Mouse (Mus musculus) midbrain, embryonic 11.5 days (tissue): ENCODE data around the gene Xpo4. TPM values are rescaled to one million over a fixed set of nuclear protein-coding genes. Genes with fewer than 3 reads are reported as not detected.

Experiments
- ATAC-seq: fragments of 200-750 bp; cut with Nextera tagmentation; 2 replicates; pipeline ENCODE4 v1.8.0; 2017; ENCODE audit warnings: moderate TSS enrichment, moderate library complexity; ENCODE audit not compliant: low FRiP score
- DNase-seq: peaks from one replicate; pipeline ENCODE4 v3.0.0; 2015; ENCODE audit warnings: low spot score; ENCODE audit errors: missing footprints
- H3K27ac ChIP-seq: fragments of 300-500 bp; sonication (generic); 2 replicates; pipeline ENCODE4 v1.5.1; 2014; ENCODE audit warnings: low read depth, low read length
- H3K27me3 ChIP-seq: fragments of 300-500 bp; sonication (generic); 2 replicates; pipeline ENCODE4 v1.6.1; 2014; ENCODE audit warnings: mild to moderate bottlenecking, low read length, moderate library complexity, mixed read lengths; ENCODE audit not compliant: control insufficient read depth, insufficient read depth
- H3K36me3 ChIP-seq: fragments of 300-500 bp; sonication (generic); 2 replicates; pipeline ENCODE4 v1.6.1; 2014; ENCODE audit warnings: mild to moderate bottlenecking, low read length, moderate library complexity, mixed read lengths; ENCODE audit not compliant: control insufficient read depth, insufficient read depth
- H3K4me1 ChIP-seq: fragments of 300-500 bp; sonication (generic); 2 replicates; pipeline ENCODE4 v1.6.1; 2014; ENCODE audit warnings: low read length; ENCODE audit not compliant: control insufficient read depth, insufficient read depth
- H3K4me2 ChIP-seq: fragments of 300-500 bp; sonication (generic); 2 replicates; pipeline ENCODE4 v1.6.1; 2014; ENCODE audit warnings: mild to moderate bottlenecking, moderate library complexity
- H3K4me3 ChIP-seq: fragments of 300-500 bp; sonication (generic); 2 replicates; pipeline ENCODE4 v1.5.1; 2014; ENCODE audit warnings: low read depth, low read length
- H3K9ac ChIP-seq: fragments of 300-500 bp; sonication (generic); 2 replicates; pipeline ENCODE4 v1.6.1; 2014; ENCODE audit warnings: low read length
- H3K9me3 ChIP-seq: fragments of 300-500 bp; sonication (generic); 2 replicates; pipeline ENCODE4 v1.6.1; 2016; ENCODE audit warnings: low read length; ENCODE audit not compliant: control insufficient read depth
- WGBS: fragments of 180-500 bp; shearing (Covaris S2); extraction: QIAGEN DNeasy Blood & Tissue Kit; methylation state at CpG from one replicate; pipeline ENCODE4 v1.1.7; 2014; 5-methylcytosine and 5-hydroxymethylcytosine counted together
- polyA plus RNA-seq: library from polyadenylated mRNA; unstranded; fragments of >200 nt; fragmentation: Nextera tagmentation; extraction: Ambion mirVana; gene quantifications from 2 replicates; pipeline ENCODE4 v1.2.1, GENCODE M21; 2014

The Xpo4 gene
- polyA plus RNA-seq, 1 experiment from 2014 or later = 32.6 TPM

GRCm38 (mm10) chr14:57629595-57629994 lies 35.6 kb downstream of the Xpo4 start:
- no peak overlapping the region for H3K9ac ChIP-seq
- H3K4me3 ChIP-seq = no peak overlapping the region
- DNase-seq (peak; percentile 54), ATAC-seq (no peak)
- H3K4me2 ChIP-seq = no peak overlapping the region
- no peaks in the 10 kb centered on the region for H3K27me3 ChIP-seq
- H3K9me3 ChIP-seq = no peaks in the 10 kb centered on the region
- H3K27ac ChIP-seq = no peak overlapping the region
- 87% methylated on average over 4 of the region's 4 CpGs for WGBS
- peaks cover 4% of the 10 kb centered on the region for H3K36me3 ChIP-seq
- H3K4me1 ChIP-seq = peaks cover 2% of the 10 kb centered on the region; the same call in 1 of the 2 replicates

DNA sequence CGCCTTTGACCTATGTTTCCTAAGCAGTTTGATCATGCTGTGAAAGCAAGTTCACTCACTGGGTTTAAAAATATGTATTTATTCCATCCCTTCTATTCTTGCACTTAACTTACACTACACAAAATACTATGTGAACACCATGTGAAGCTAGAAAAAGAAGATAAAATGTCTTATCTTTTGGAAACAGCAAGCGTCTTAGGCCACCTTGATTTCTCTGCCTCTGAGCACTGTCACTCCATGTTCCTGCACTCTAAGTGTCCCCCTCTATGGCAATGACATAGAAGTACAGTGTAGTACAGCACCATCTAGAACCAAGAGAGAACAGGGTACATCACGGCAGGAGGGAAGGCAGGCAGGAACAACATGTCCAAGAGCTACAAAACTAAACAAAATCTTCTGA lies 42.3 kb downstream of the Xpo4 start:
- H3K4me2 ChIP-seq = no peak overlapping the region
- ATAC-seq (no peak), DNase-seq (peak; percentile 26)
- no peaks in the 10 kb centered on the region for H3K27me3 ChIP-seq
- H3K4me1 ChIP-seq = no peaks in the 10 kb centered on the region
- H3K4me3 ChIP-seq = no peak overlapping the region
- H3K9ac ChIP-seq = no peak overlapping the region
- H3K9me3 ChIP-seq = no peaks in the 10 kb centered on the region
- H3K36me3 ChIP-seq = peaks cover 4% of the 10 kb centered on the region
- no peak overlapping the region for H3K27ac ChIP-seq
- 84% methylated on average over 3 of the region's 3 CpGs for WGBS

DNA sequence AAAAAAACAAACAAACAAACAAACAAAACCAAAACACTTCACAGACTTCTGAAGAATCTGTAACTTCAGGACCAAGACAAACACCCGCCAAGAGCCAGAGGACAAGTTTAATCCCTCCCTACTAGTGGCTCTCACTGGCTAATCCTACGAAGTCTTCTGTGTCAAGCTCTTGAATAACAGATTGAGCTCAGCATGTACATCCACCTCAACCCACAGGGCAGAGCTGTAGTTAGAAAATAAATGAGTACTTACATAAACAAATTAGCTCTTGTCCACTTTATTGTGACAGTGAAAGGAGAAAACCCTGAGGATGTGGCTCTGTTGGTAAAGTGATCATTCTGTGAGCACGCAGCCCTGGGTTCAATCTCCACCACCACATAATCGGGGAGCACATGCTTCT lies 43.5 kb downstream of the Xpo4 start:
- ATAC-seq (no peak), DNase-seq (peak; percentile 77)
- no peaks in the 10 kb centered on the region for H3K4me1 ChIP-seq
- 61% methylated on average over 4 of the region's 4 CpGs for WGBS
- no peak overlapping the region for H3K9ac ChIP-seq
- no peaks in the 10 kb centered on the region for H3K9me3 ChIP-seq
- H3K4me2 ChIP-seq = no peak overlapping the region
- peaks cover 2% of the 10 kb centered on the region for H3K36me3 ChIP-seq
- no peaks in the 10 kb centered on the region for H3K27me3 ChIP-seq
- no peak overlapping the region for H3K27ac ChIP-seq
- H3K4me3 ChIP-seq = no peak overlapping the region

DNA sequence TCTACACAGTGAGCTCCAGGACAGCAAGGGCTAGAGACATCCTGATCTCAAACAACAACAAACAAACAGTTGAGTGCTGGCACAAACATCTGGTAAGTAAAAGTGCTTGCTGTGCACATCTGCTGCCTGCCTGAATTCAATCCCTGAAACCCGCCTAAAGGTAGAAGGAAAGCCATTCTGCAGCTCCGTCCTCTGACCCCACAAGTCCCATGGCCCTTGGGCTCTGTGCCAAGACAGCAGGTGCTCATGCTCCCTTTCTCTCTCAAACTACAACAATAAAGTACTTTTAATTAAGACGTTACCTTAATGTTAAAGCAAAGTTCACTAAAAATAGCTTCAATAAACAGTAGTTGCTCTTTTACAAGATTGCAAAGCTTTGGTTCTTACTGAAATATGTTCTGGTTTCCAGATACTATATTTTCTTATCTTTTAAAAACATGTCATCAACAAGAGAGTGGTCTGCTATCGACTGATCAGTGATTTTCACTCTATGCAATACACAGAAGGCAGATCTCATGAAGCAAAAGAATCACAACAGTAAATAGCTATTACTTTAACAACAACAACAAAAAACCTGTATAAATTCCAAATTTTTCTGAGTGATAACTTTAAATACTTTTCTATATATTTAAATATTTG lies 44.5 kb downstream of the Xpo4 start:
- Histone ChIP-seq H3K4me3 (no peak overlapping the region), H3K4me2 (no peak overlapping the region), H3K36me3 (peaks cover 2% of the 10 kb centered on the region; the same call in 1 of the 2 replicates), H3K9me3 (no peaks in the 10 kb centered on the region), H3K27ac (no peak overlapping the region), H3K4me1 (no peaks in the 10 kb centered on the region), H3K27me3 (no peaks in the 10 kb centered on the region), H3K9ac (no peak overlapping the region)
- DNase-seq (peak; percentile 76), ATAC-seq (no peak)
- WGBS = 75% methylated on average over 4 of the region's 4 CpGs

- 50% methylated on average over 2 of the region's 2 CpGs for WGBS
- no peak overlapping the region for H3K27ac ChIP-seq
- H3K4me3 ChIP-seq = no peak overlapping the region
- no peak overlapping the region for H3K9ac ChIP-seq
- ATAC-seq = no peak
- H3K9me3 ChIP-seq = no peaks in the 10 kb centered on the region
- 0 out of 2 replicates have a peak, but pooled peaks cover 2% of the 10 kb centered on the region for H3K36me3 ChIP-seq
- H3K4me2 ChIP-seq = no peak overlapping the region
- no peaks in the 10 kb centered on the region for H3K27me3 ChIP-seq
- DNase-seq = peak; percentile 87
- H3K4me1 ChIP-seq = no peaks in the 10 kb centered on the region
Observed at GRCm38 (mm10) chr14:57619487-57619886, 45.7 kb downstream of the Xpo4 start.

DNA sequence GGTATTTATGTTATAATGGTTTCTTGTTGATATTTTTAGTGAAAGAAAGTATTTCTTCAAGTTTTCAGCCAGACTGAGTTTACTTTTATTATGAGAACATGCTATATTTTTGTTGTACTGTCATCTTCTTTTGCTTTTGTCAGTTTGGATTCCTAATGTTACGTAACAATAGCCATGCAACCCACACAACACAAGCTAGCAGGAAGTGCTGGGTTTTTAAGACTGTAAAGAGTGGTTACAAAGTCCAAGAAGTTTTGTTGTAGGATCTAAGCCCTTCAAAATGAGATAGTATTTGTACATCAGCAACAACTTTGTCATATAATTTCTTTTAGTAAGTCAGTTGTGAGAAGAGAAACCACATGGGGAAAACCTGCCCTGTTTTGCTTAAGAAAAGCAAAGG lies 47.6 kb downstream of the Xpo4 start:
- no peak overlapping the region for H3K27ac ChIP-seq
- no peak for ATAC-seq
- H3K36me3 ChIP-seq = 0 out of 2 replicates have a peak, but pooled peaks cover 2% of the 10 kb centered on the region
- H3K9ac ChIP-seq = no peak overlapping the region
- H3K4me1 ChIP-seq = no peaks in the 10 kb centered on the region
- 95% methylated on average over 1 of the region's 1 CpGs for WGBS
- H3K9me3 ChIP-seq = no peaks in the 10 kb centered on the region
- no peak overlapping the region for H3K4me2 ChIP-seq
- no peak for DNase-seq
- no peaks in the 10 kb centered on the region for H3K27me3 ChIP-seq
- H3K4me3 ChIP-seq = no peak overlapping the region

DNA sequence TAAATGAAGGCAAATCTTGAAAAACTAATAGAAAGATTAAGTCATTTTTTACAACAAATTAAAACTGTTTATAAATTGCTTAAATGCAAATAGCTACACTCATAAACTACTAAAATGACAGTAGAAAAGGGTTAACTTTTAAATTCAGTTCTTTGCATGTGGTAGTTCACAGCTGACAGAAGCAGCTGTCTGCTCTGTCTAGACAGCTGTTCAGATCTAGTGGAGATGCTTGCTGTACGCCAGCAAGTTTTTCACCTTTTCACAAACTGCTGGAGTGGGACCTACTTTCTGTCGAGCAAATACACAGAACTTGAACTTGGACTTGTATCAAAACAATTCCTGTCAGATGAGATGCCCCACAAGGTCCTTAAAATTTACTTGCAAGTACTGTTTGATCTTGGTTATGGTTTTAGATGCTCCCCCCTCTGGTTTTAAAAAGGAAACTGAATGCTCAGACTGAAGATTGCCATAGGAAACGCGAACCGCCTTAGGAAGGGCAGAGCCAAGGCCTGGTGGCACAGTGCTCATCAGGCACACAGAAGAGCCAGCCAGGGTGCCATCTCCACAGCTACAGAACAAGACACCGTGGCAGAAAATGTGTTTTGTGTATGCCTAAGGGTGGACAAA lies 48.8 kb downstream of the Xpo4 start:
- no peaks in the 10 kb centered on the region for H3K4me1 ChIP-seq
- H3K36me3 ChIP-seq = 0 out of 2 replicates have a peak, but pooled peaks cover 2% of the 10 kb centered on the region
- H3K4me2 ChIP-seq = no peak overlapping the region
- H3K27ac ChIP-seq = no peak overlapping the region
- ATAC-seq (no peak), DNase-seq (no peak)
- H3K9ac ChIP-seq = no peak overlapping the region
- H3K4me3 ChIP-seq = no peak overlapping the region
- 89% methylated on average over 6 of the region's 6 CpGs for WGBS
- H3K9me3 ChIP-seq = no peaks in the 10 kb centered on the region
- H3K27me3 ChIP-seq = no peaks in the 10 kb centered on the region

DNA sequence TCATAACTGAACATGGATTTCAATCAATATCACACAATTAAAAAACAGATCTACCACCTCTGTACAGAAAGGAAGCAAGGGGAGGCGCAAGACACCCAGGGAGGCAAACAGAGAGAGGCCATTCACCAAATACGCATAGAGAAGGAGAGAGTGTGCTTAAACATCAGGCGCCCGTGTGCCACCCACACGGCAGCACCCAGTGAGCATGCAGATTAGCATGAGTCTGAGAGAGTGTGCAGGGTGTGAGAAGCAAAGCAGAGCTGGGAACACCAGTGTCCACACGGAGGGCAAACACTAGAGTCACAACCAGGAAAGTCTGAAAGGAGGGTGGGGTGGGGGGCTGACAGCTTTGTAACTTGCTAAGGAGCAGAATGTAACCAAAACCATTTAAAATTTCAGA lies 49.4 kb downstream of the Xpo4 start:
- H3K9me3 ChIP-seq = no peaks in the 10 kb centered on the region
- no peaks in the 10 kb centered on the region for H3K4me1 ChIP-seq
- H3K36me3 ChIP-seq = 0 out of 2 replicates have a peak, but pooled peaks cover 2% of the 10 kb centered on the region
- no peak overlapping the region for H3K27ac ChIP-seq
- H3K27me3 ChIP-seq = no peaks in the 10 kb centered on the region
- H3K9ac ChIP-seq = no peak overlapping the region
- H3K4me3 ChIP-seq = no peak overlapping the region
- no peak overlapping the region for H3K4me2 ChIP-seq
- ATAC-seq (no peak), DNase-seq (no peak)
- 88% methylated on average over 6 of the region's 6 CpGs for WGBS

DNA sequence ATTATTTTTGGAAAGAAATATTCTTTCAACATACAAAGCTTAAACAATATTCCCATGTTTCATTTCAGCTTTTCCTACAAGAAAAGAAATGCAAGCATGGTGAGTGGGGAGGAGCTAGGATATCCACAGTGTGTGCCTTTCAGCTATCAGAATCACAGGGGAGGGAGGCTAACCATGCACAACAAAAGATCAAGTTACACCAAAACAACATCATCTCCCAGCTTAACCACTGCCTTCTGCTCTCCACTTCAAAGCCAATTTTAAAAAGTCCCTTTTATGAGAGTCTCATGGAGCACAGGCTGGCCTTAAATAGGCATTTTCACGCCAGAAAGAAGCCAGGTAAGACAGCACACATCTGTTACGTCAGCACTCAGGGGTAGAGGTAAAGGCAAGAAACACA lies 54.2 kb downstream of the Xpo4 start:
- WGBS = 56% methylated on average over 2 of the region's 2 CpGs
- H3K36me3 ChIP-seq = no peaks in the 10 kb centered on the region
- no peak overlapping the region for H3K27ac ChIP-seq
- H3K9ac ChIP-seq = no peak overlapping the region
- no peak overlapping the region for H3K4me3 ChIP-seq
- H3K27me3 ChIP-seq = no peaks in the 10 kb centered on the region
- no peaks in the 10 kb centered on the region for H3K9me3 ChIP-seq
- ATAC-seq (no peak), DNase-seq (no peak)
- H3K4me2 ChIP-seq = no peak overlapping the region
- no peaks in the 10 kb centered on the region for H3K4me1 ChIP-seq
